Mouse (Mus musculus) liver, postnatal 0 days (tissue): Measurements from ENCODE around the gene Ammecr1. TPM values are rescaled to one million over a fixed set of nuclear protein-coding genes. Genes with fewer than 3 reads are reported as not detected.

Source experiments
- ATAC-seq: fragments of 200-750 bp; cut with Nextera tagmentation; 2 replicates; pipeline ENCODE4 v1.8.0; 2017; ENCODE audit warnings: mild to moderate bottlenecking, moderate library complexity
- DNase-seq: peaks from one replicate; pipeline ENCODE4 v3.0.0-alpha.2; 2016
- H3K27ac ChIP-seq: fragments of 300-500 bp; sonication (generic); 2 replicates; pipeline ENCODE4 v1.5.1; 2014; ENCODE audit warnings: antibody characterized with exemption, moderate library complexity, mild to moderate bottlenecking, low read depth
- H3K27me3 ChIP-seq: fragments of 300-500 bp; sonication (generic); 2 replicates; pipeline ENCODE4 v1.6.1; 2014; ENCODE audit warnings: low read length, control low read depth, mixed read lengths; ENCODE audit not compliant: insufficient read depth
- H3K36me3 ChIP-seq: fragments of 300-500 bp; sonication (generic); replicated peaks from 2 replicates; pipeline ENCODE4 v1.6.1; 2014; ENCODE audit warnings: mild to moderate bottlenecking, control low read depth, low read length, moderate library complexity, mixed read lengths; ENCODE audit not compliant: insufficient read depth
- H3K4me1 ChIP-seq: fragments of 300-500 bp; sonication (generic); 2 replicates; pipeline ENCODE4 v1.6.1; 2014; ENCODE audit warnings: antibody characterized with exemption, mild to moderate bottlenecking, control low read depth; ENCODE audit not compliant: insufficient read depth
- H3K4me2 ChIP-seq: fragments of 300-500 bp; sonication (generic); 2 replicates; pipeline ENCODE4 v1.6.1; 2014; ENCODE audit warnings: low read depth, mild to moderate bottlenecking, low read length, moderate library complexity, mixed read lengths
- H3K4me3 ChIP-seq: fragments of 300-500 bp; sonication (generic); 2 replicates; pipeline ENCODE4 v1.5.1; 2014; ENCODE audit warnings: low read depth, low read length
- H3K9ac ChIP-seq: fragments of 300-500 bp; sonication (generic); replicated peaks from 2 replicates; pipeline ENCODE4 v1.6.1; 2014; ENCODE audit warnings: mild to moderate bottlenecking, moderate library complexity
- H3K9me3 ChIP-seq: fragments of 300-500 bp; sonication (generic); 2 replicates; pipeline ENCODE4 v1.6.1; 2016; ENCODE audit warnings: mild to moderate bottlenecking, control low read depth, low read length, mixed read lengths
- CTCF ChIP-seq: sonication (generic); IDR thresholded peaks from 2 replicates; pipeline ENCODE4 v1.5.1; 2016; ENCODE audit warnings: antibody characterized with exemption, low read depth
- EP300 ChIP-seq: IDR thresholded peaks from 2 replicates; pipeline ENCODE4 v1.6.1; 2016; ENCODE audit warnings: antibody characterized with exemption, low read depth, mild to moderate bottlenecking
- WGBS: fragments of 180-500 bp; shearing (Covaris S2); extraction: QIAGEN DNeasy Blood & Tissue Kit; methylation state at CpG from one replicate; pipeline ENCODE4 v1.1.7; 2014; ENCODE audit not compliant: insufficient replicate concordance; 5-methylcytosine and 5-hydroxymethylcytosine counted together
- polyA plus RNA-seq: library from polyadenylated mRNA; unstranded; fragments of >200 nt; fragmentation: Nextera tagmentation; extraction: Ambion mirVana; gene quantifications from 2 replicates; pipeline ENCODE4 v1.2.1, GENCODE M21; 2015

Ammecr1 gene
- polyA plus RNA-seq, 1 experiment from 2014 or later: 5.2 TPM

DNA sequence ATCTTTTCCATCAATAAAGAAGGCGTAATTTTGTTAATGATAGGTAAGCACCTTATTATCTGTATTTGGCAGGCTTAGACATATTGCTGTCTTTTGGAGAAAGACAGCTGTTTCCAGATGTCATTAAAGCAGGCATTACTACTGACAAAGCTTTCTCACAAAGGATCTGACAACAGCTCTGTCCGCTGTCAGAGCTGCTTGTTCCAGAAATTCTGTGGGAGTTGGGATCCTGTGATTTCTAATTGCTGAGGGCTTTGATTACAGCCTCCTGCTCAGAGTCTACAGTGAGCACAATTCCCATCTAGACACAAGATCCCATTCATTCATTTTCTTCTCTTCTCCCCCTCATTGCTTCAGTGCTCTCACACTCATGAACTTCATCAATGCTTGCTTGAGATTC lies 28.0 kb upstream of the Ammecr1 start:
- ATAC-seq: no peak
- H3K9ac ChIP-seq: no peak overlapping the region
- no peak for TF ChIP-seq CTCF
- TF ChIP-seq EP300: no peak

GRCm38 (mm10) chrX:142984170-142984569 lies 17.6 kb upstream of the Ammecr1 start:
- no peak for DNase-seq
- peaks cover 3% of the 10 kb centered on the region; the same call in 1 of the 2 replicates for H3K27me3 ChIP-seq
- no peaks in the 10 kb centered on the region for H3K36me3 ChIP-seq
- TF ChIP-seq CTCF (no peak), EP300 (no peak)
- no peak overlapping the region for H3K4me3 ChIP-seq
- ATAC-seq: no peak
- H3K9ac ChIP-seq: no peak overlapping the region
- H3K4me2 ChIP-seq: no peak overlapping the region
- H3K4me1 ChIP-seq: no peaks in the 10 kb centered on the region
- H3K9me3 ChIP-seq: no peaks in the 10 kb centered on the region
- H3K27ac ChIP-seq: no peak overlapping the region
- 53% methylated on average over 3 of the region's 3 CpGs for WGBS

More for the DNA sequence above, 28.0 kb upstream of the Ammecr1 start:
- Histone ChIP-seq H3K27me3 (0 out of 2 replicates have a peak, but pooled peaks cover 3% of the 10 kb centered on the region), H3K27ac (no peak overlapping the region), H3K9me3 (no peaks in the 10 kb centered on the region), H3K4me1 (no peaks in the 10 kb centered on the region), H3K36me3 (no peaks in the 10 kb centered on the region), H3K4me2 (no peak overlapping the region), H3K4me3 (no peak overlapping the region)
- WGBS: 59% methylated on average over 2 of the region's 2 CpGs
- no peak for DNase-seq

GRCm38 (mm10) chrX:142983638-142984037 lies 17.1 kb upstream of the Ammecr1 start:
- Histone ChIP-seq H3K36me3 (no peaks in the 10 kb centered on the region), H3K27me3 (peaks cover 3% of the 10 kb centered on the region; the same call in 1 of the 2 replicates), H3K9ac (no peak overlapping the region), H3K4me2 (no peak overlapping the region), H3K4me3 (no peak overlapping the region), H3K4me1 (no peaks in the 10 kb centered on the region), H3K27ac (no peak overlapping the region), H3K9me3 (no peaks in the 10 kb centered on the region)
- 56% methylated on average over 6 of the region's 6 CpGs for WGBS
- ATAC-seq: no peak
- DNase-seq: no peak
- no peak for TF ChIP-seq EP300
- no peak for TF ChIP-seq CTCF

- TF ChIP-seq EP300: peak; percentile 75
- TF ChIP-seq CTCF: peak; percentile 17; the same call in 1 of the 2 replicates
- Histone ChIP-seq H3K4me3 (no peak overlapping the region), H3K4me2 (peak overlapping the region; percentile 36), H3K36me3 (no peaks in the 10 kb centered on the region), H3K27ac (peak overlapping the region; percentile 57), H3K27me3 (no peaks in the 10 kb centered on the region; the same call in 1 of the 2 replicates), H3K9me3 (no peaks in the 10 kb centered on the region), H3K9ac (no peak overlapping the region), H3K4me1 (no peaks in the 10 kb centered on the region)
- peak; percentile 93 for ATAC-seq
- WGBS: 56% methylated on average over 3 of the region's 3 CpGs
- DNase-seq: peak; percentile 26
These were observed 15.1 kb upstream of the Ammecr1 start for GRCm38 (mm10) chrX:142981530-142982130.

GRCm38 (mm10) chrX:142980855-142981529 lies 14.5 kb upstream of the Ammecr1 start:
- Histone ChIP-seq H3K9me3 (no peaks in the 10 kb centered on the region), H3K36me3 (no peaks in the 10 kb centered on the region), H3K27me3 (no peaks in the 10 kb centered on the region; the same call in 1 of the 2 replicates), H3K4me2 (peak overlapping the region; percentile 36), H3K27ac (peak overlapping the region; percentile 34; the same call in 1 of the 2 replicates), H3K4me3 (no peak overlapping the region), H3K9ac (no peak overlapping the region), H3K4me1 (no peaks in the 10 kb centered on the region)
- DNase-seq: no peak
- TF ChIP-seq EP300 (no peak), CTCF (no peak)
- 47% methylated on average over 2 of the region's 2 CpGs for WGBS
- ATAC-seq: peak; percentile 43

DNA sequence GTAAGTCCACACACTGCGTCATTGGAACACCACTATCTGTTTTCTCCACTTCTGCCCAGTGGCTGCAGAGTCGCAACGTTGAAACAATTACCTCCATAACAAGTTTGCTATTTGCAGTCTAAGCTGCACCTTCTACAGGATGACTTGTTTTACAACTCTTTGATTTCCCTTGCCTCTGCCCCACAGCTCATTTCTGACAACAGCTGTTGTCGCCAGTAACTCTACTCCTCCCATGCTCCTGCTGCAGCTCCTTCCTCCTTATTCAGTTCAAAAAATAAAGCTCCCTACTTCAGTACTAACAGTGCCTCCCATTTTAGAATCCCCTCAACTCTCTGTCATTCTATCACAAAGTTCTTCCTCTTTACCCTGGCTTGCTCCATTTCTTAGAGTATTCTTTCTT lies 12.7 kb upstream of the Ammecr1 start:
- no peak overlapping the region for H3K4me3 ChIP-seq
- no peak overlapping the region for H3K9ac ChIP-seq
- H3K4me2 ChIP-seq: no peak overlapping the region
- no peaks in the 10 kb centered on the region for H3K9me3 ChIP-seq
- DNase-seq: no peak
- ATAC-seq: no peak
- no peak overlapping the region for H3K27ac ChIP-seq
- no peaks in the 10 kb centered on the region for H3K36me3 ChIP-seq
- H3K4me1 ChIP-seq: no peaks in the 10 kb centered on the region
- no peaks in the 10 kb centered on the region; the same call in 1 of the 2 replicates for H3K27me3 ChIP-seq
- 68% methylated on average over 4 of the region's 4 CpGs for WGBS
- TF ChIP-seq CTCF (no peak), EP300 (no peak)
